Mouse (Mus musculus) liver, adult 10 weeks (tissue): Measurements from ENCODE around the gene Oxct2b. TPM values are rescaled to one million over a fixed set of nuclear protein-coding genes. Genes with fewer than 3 reads are reported as not detected.

Source experiments
- polyA plus RNA-seq: library from polyadenylated mRNA; stranded (reverse); fragments of 350-450 nt; fragmentation: Illumina TruSeq; extraction: RNeasy Lipid Tissue Mini Kit (QIAGEN cat#74804); gene quantifications from one replicate; pipeline ENCODE4 v1.2.3, GENCODE M21; 2014; ENCODE audit warnings: low read depth, low replicate concordance

Gene Oxct2b
- polyA plus RNA-seq: not detected

GRCm38 (mm10) chr4:123116011-123116410 is at the start of gene Oxct2b:
TSS of gene Oxct2b (plus strand) at chr4:123116266.

GRCm38 (mm10) chr4:123104651-123105450 is 11.2 kb upstream of the Oxct2b start, which contains the start of gene Bmp8b:
TSS of gene Bmp8b (plus strand) at chr4:123105165.

GRCm38 (mm10) chr4:123139513-123140154 is 23.6 kb downstream of the Oxct2b start, which contains the start of gene Ppie:
TSS of gene Ppie (minus strand) at chr4:123139951.

Other genes starting within 250 kb of the Oxct2b start
- 35.4 TPM for gene Cap1, start 230.2 kb upstream of the Oxct2b start, polyA plus RNA-seq
- gene Mfsd2a, start 155.1 kb upstream of the Oxct2b start, polyA plus RNA-seq: 6.0 TPM
- 1.5 TPM for gene Mycl, start 120.6 kb upstream of the Oxct2b start, polyA plus RNA-seq
- 13.7 TPM for gene Trit1, start 99.7 kb upstream of the Oxct2b start, polyA plus RNA-seq
- gene Bmp8b, start 11.1 kb upstream of the Oxct2b start, polyA plus RNA-seq: not detected
- 9.0 TPM for gene Ppie, start 23.7 kb downstream of the Oxct2b start, polyA plus RNA-seq
- not detected for gene Hpcal4, start 67.0 kb downstream of the Oxct2b start, polyA plus RNA-seq
- gene Nt5c1a, start 85.2 kb downstream of the Oxct2b start, polyA plus RNA-seq: not detected
- gene Heyl, start 117.3 kb downstream of the Oxct2b start, polyA plus RNA-seq: 0.24 TPM
- gene Pabpc4, start 146.1 kb downstream of the Oxct2b start, polyA plus RNA-seq: 12.5 TPM
- not detected for gene Oxct2a, start 207.4 kb downstream of the Oxct2b start, polyA plus RNA-seq
- gene Bmp8a, start 227.0 kb downstream of the Oxct2b start, polyA plus RNA-seq: not detected